In the genomic region with DNA sequence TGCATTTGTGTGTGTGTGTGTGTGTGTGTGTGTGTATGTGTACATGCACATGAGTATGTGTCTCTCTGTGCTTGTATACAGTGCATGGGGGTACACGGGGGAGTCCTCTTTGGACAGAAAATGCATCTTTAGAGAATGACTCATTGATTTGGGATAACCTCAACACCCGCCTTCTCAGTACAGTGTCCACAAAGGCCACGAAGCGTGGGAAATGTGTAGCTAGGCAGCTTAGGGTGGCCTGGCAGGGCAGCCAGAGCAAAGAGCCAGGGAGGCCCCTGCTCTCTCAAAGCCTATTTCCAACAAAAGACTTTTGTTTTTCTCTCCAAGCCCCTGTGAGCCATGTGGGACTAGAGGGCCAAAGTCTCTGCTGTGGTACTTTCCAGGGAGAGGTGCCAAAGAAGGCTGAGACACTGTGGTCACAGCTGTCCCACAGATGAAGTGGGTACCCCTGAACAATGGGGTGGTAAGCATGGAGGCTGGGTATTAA, we compare ENCODE assay signal across 10 mouse cellular contexts.
A peak's percentile ranks its signal among the peaks of the same experiment; 100 is the strongest.
DNase-seq lines count a peak whose midpoint lies in the region; ATAC-seq and TF ChIP-seq lines count a peak whose summit lies in the region.
"Had no signal": no experiment of that assay in that cellular context is flagged by ENCODE, and none has a peak within 500 bp of the region (broad histone marks: within the 10 kb centered on the region; RNA-seq: fewer than 3 reads in every experiment).

No protein-coding gene starts in this region.

- no peaks in the 10 kb centered on the region for H3K9me3 ChIP-seq in forebrain, postnatal 0 days (ENCODE audit: low read length)
- no peaks in the 10 kb centered on the region for H3K9me3 ChIP-seq in midbrain, embryonic 12.5 days
- H3K9me3 ChIP-seq: liver, embryonic 15.5 days had no signal

- no peaks in the 10 kb centered on the region for H3K36me3 ChIP-seq in forebrain, postnatal 0 days (ENCODE audit: insufficient read depth)
- no peaks in the 10 kb centered on the region for H3K36me3 ChIP-seq in midbrain, embryonic 12.5 days
- H3K36me3 ChIP-seq: liver, embryonic 15.5 days had no signal

- DNase-seq in gastrocnemius, postnatal 10 days: peak; percentile 20
- no peak for DNase-seq in gastrocnemius, adult 18-20 months (ENCODE audit: low spot score)
- DNase-seq in NIH3T3 (ENCODE audit: low read depth): peak; percentile 46
- peak; percentile 66 for DNase-seq in forebrain, postnatal 0 days
- DNase-seq in thymus, adult 18-20 months: no peak
- no peak for DNase-seq in kidney, postnatal 36 days
- no peak for DNase-seq in left cerebral cortex, adult 9 months (ENCODE audit: low spot score in 2 of 2)

- no peak for TF ChIP-seq CTCF in forebrain, postnatal 0 days (IDR thresholded peaks at IDR 0.05; ENCODE audit: low read depth)

- no peak overlapping the region for H3K4me3 ChIP-seq in forebrain, postnatal 0 days (ENCODE audit: low read depth, low read length)
- H3K4me3 ChIP-seq in midbrain, embryonic 12.5 days: no peak overlapping the region
- H3K4me3 ChIP-seq: liver, embryonic 15.5 days had no signal

- peak; percentile 90 for ATAC-seq in forebrain, postnatal 0 days
- ATAC-seq in midbrain, embryonic 12.5 days (ENCODE audit: low FRiP score, low read depth): peak; percentile 76

- H3K27me3 ChIP-seq in forebrain, postnatal 0 days (ENCODE audit: insufficient read depth, low read length): no peaks in the 10 kb centered on the region
- H3K27me3 ChIP-seq in midbrain, embryonic 12.5 days: no peaks in the 10 kb centered on the region; the same call in 1 of the 2 replicates
- H3K27me3 ChIP-seq: liver, embryonic 15.5 days had no signal

- H3K4me2 ChIP-seq in forebrain, postnatal 0 days (ENCODE audit: low read depth): no peak overlapping the region
- H3K4me2 ChIP-seq in midbrain, embryonic 12.5 days (replicated peaks): no peak overlapping the region
- H3K4me2 ChIP-seq: liver, embryonic 15.5 days had no signal

- WGBS in forebrain, postnatal 0 days: 22% methylated on average over 4 of the region's 4 CpGs
- 27% methylated on average over 4 of the region's 4 CpGs for WGBS in midbrain, embryonic 12.5 days

- no peak overlapping the region for H3K9ac ChIP-seq in forebrain, postnatal 0 days
- H3K9ac ChIP-seq in midbrain, embryonic 12.5 days (replicated peaks): no peak overlapping the region
- H3K9ac ChIP-seq: liver, embryonic 15.5 days had no signal

- H3K27ac ChIP-seq in forebrain, postnatal 0 days (ENCODE audit: low read depth, low read length): peak overlapping the region; percentile 45; the same call in 1 of the 2 replicates
- H3K27ac ChIP-seq in midbrain, embryonic 12.5 days (replicated peaks): peak overlapping the region; percentile 49
- H3K27ac ChIP-seq: kidney, postnatal 0 days; liver, embryonic 15.5 days had no signal

- no peaks in the 10 kb centered on the region for H3K4me1 ChIP-seq in forebrain, postnatal 0 days (ENCODE audit: insufficient read depth)
- peaks cover 20% of the 10 kb centered on the region for H3K4me1 ChIP-seq in midbrain, embryonic 12.5 days
- H3K4me1 ChIP-seq: liver, embryonic 15.5 days had no signal

Comparison
In these comparisons a context has a peak if more than half of its experiments do, and no peak if none do; other contexts are left out.
1. DNase-seq: peak in gastrocnemius, postnatal 10 days (single experiment), NIH3T3 (single experiment) and forebrain, postnatal 0 days (single experiment); none in gastrocnemius, adult 18-20 months (single experiment), thymus, adult 18-20 months (0 of 2), kidney, postnatal 36 days (0 of 2) and left cerebral cortex, adult 9 months (0 of 2).